Mouse (Mus musculus) cerebellum, adult 2 months (tissue): Measurements from ENCODE around the gene Prps1. TPM values are rescaled to one million over a fixed set of nuclear protein-coding genes. Genes with fewer than 3 reads are reported as not detected.
"Not testable (repeated sequence)": the region's sequence is repeated elsewhere in the genome, so short reads cannot be mapped to it uniquely, and the experiment has no call there.

Experiments
- DNase-seq, 2 experiments: peaks; one replicate each; pipeline ENCODE4 v3.0.0; 2021
- H3K27ac ChIP-seq: fragments of 200-500 bp; 2 replicates; pipeline ENCODE4 v1.5.1; 2012; ENCODE audit warnings: low read length, control low read depth, inconsistent platforms; ENCODE audit not compliant: insufficient read depth
- H3K27me3 ChIP-seq: fragments of 200-500 bp; 2 replicates; pipeline ENCODE4 v1.6.1; 2012; ENCODE audit warnings: inconsistent platforms, mild to moderate bottlenecking, low read length, moderate library complexity; ENCODE audit not compliant: control insufficient read depth, insufficient read depth
- H3K4me1 ChIP-seq: fragments of 200-500 bp; 2 replicates; pipeline ENCODE4 v1.6.1; 2011; ENCODE audit warnings: low read length; ENCODE audit not compliant: control insufficient read depth, insufficient read depth
- H3K4me3 ChIP-seq: fragments of 200-500 bp; replicated peaks from 2 replicates; pipeline ENCODE3; 2011; ENCODE audit warnings: mild to moderate bottlenecking, low read depth, low read length, control low read depth; ENCODE audit not compliant: insufficient read depth
- CTCF ChIP-seq: fragments of 200-500 bp; IDR thresholded peaks from 2 replicates; pipeline ENCODE4 v1.5.1; 2011; ENCODE audit warnings: low read depth, mild to moderate bottlenecking, control low read depth, low read length, moderate library complexity, borderline replicate concordance; ENCODE audit not compliant: insufficient read depth
- POLR2A ChIP-seq: fragments of 200-500 bp; IDR thresholded peaks from 2 replicates; pipeline ENCODE4 v1.6.1; 2011; ENCODE audit warnings: low read length, control low read depth, borderline replicate concordance; ENCODE audit not compliant: insufficient read depth
- WGBS: fragments of 180-500 bp; shearing (Covaris S2); methylation state at CpG from one replicate; pipeline ENCODE4 v1.1.7; 2018; 5-methylcytosine and 5-hydroxymethylcytosine counted together
- polyA plus RNA-seq: library from polyadenylated mRNA; depleted of rRNA; stranded (reverse); fragments of >200 nt; gene quantifications from 2 replicates; pipeline ENCODE4 v1.2.3, GENCODE M21; 2012

The Prps1 gene
- polyA plus RNA-seq, 1 experiment: 48.9 TPM

DNA sequence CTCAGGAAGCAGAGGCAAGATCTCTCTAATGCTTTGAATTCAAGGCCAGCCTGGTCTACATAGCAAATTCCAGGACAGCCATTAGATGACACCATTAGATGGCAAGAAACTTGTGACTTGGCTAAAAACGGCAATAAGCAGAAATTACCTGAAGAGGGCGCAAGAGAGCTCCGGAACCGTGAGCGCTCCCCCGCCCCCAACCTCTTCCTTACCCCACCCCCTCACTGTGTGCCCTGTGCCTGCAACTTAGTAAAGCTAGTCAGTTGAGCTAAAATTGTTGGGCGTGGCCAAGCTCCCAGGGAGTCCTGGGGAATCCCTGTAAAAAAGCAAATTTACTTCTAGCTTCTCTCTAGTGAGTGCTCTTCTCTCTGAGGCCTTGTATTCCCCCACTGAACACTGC, 47.5 kb downstream of the Prps1 start:
- peak; percentile 24; the same call in 1 of the 2 replicates for TF ChIP-seq CTCF
- no peak for TF ChIP-seq POLR2A
- H3K27me3 ChIP-seq: no peaks in the 10 kb centered on the region
- H3K27ac ChIP-seq: no peak overlapping the region
- WGBS: 11% methylated on average over 7 of the region's 7 CpGs
- peak; percentile 32 to 42 for DNase-seq
- no peaks in the 10 kb centered on the region for H3K4me1 ChIP-seq
- no peak overlapping the region for H3K4me3 ChIP-seq

DNA sequence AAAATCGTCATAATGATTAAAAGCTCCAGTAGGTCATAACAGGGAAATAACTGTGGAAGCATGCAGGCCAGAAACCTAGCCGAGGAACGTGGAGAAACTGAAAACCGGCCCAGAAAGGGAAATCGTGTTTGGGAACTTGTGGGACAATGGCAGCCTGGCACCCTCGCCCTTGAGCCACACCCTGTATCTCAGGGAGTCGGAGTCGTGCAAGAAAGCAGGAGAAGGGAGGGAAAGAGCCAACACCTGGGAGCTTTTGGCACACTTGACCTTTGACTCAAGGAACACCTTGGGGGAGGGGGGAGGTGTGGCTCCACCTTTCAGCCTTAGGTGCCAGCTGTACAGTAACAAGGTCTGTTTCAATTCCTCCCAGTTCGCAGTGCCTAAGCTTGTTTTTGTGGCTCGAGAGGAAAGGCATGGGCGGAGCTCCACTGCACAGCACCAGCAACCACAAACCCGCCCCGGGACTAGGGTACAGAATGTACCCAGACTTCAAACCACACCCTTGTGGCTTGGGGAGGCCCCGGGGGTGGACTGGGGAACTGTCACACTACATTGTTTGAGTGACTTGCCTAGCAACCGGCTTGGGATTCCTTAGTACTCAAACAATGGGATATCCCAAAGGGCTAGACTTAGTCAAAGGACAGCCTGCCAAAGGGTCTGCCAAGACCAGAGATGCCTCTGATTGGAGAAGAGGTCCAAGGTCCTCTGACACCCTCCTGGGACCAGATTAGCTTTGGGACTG, 49.3 kb downstream of the Prps1 start:
- Histone ChIP-seq H3K27ac (no peak overlapping the region; the same call in 1 of the 2 replicates), H3K4me3 (no peak overlapping the region), H3K4me1 (no peaks in the 10 kb centered on the region), H3K27me3 (no peaks in the 10 kb centered on the region)
- peak in 1 of 2 experiments; percentile 39 for DNase-seq
- 53% methylated on average over 15 of the region's 15 CpGs for whole genome bisulfite sequencing
- no peak for TF ChIP-seq CTCF
- no peak for TF ChIP-seq POLR2A

DNA sequence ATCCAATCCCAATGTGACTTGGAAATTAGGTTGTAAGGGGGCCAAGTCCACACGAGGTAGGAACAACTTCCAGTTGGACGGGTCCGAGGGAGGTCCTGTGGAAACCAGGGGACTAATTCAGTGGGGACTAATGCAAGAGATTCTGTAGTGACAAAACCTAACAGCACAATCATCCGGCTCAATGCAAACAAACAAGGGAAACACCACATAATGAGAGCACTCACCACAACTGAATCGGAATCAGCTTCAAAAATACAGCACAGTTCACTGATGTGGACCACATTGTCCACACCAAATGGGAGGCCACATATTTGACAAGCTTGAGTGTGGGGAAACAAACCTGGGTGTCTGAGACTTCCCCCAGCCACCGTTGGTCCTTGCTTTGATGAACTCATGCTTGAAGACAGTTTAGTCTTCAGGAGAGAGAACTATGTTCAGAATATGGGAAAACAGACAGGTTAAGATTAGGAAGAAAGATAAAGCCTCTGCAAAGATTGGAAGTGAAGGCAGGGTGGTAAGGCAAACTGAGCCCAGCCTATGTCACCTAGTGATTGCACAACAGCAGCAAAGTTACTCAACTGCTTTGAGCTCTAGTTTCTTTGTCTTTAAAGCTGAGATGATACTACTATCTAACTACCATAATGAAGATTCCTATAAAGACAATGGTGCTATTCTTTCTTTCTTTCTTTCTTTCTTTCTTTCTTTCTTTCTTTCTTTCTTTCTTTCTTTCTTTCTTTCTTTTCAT, 50.2 kb downstream of the Prps1 start:
- H3K27ac ChIP-seq: no peak overlapping the region

DNA sequence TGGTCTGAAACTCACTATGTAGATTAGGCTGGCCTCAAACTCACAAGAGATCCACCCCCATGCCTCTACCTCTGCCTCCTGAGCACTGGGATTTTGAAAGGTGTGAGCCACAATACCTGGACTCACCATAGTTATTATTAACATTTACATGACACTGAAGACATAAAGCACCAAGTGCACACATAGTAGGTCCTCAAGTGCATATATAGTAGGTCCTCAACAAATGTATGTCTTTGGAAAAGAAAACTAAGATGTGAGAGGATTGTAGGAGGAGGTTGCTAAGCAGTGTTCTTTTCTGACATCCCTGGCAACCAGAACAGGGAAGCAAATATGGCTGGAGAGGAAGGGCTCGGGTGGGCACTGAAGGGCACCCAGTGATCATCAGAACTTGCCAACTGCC, 51.0 kb downstream of the Prps1 start:
- TF ChIP-seq CTCF: no peak
- H3K4me3 ChIP-seq: no peak overlapping the region
- no peak for DNase-seq
- peaks cover 4% of the 10 kb centered on the region; the same call in 1 of the 2 replicates for H3K4me1 ChIP-seq
- no peaks in the 10 kb centered on the region for H3K27me3 ChIP-seq
- H3K27ac ChIP-seq: no peak overlapping the region
- 63% methylated on average over 1 of the region's 1 CpGs for WGBS

More for the DNA sequence above, 50.2 kb downstream of the Prps1 start:
- DNase-seq: no peak
- WGBS: 64% methylated on average over 6 of the region's 6 CpGs
- Histone ChIP-seq H3K4me3 (no peak overlapping the region), H3K27me3 (no peaks in the 10 kb centered on the region), H3K4me1 (peaks cover 4% of the 10 kb centered on the region; the same call in 1 of the 2 replicates)
- TF ChIP-seq POLR2A: no peak
- TF ChIP-seq CTCF: no peak

DNA sequence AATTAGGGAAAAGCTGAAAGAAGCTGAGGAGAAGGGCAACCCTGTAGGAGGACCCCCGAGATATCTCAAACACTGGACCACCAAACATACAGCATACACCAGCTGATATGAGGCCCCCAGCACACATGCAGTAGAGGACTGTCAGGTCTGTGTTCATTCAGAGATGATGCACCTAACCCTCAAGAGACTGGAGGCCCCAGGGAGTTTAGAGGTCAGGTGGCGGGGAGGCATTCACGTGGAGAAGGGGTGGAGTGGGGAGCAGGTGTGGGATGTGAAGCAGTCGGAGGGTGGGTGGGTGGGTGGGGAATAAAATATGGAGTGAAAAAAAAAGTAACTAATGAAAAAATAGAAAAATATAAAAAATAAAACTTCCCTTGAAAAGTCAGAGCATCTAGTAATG, 52.4 kb downstream of the Prps1 start:
- H3K4me3 ChIP-seq, H3K27ac ChIP-seq, H3K27me3 ChIP-seq, DNase-seq, H3K4me1 ChIP-seq: not testable (repeated sequence)
- 73% methylated on average over 4 of the region's 4 CpGs for WGBS

DNA sequence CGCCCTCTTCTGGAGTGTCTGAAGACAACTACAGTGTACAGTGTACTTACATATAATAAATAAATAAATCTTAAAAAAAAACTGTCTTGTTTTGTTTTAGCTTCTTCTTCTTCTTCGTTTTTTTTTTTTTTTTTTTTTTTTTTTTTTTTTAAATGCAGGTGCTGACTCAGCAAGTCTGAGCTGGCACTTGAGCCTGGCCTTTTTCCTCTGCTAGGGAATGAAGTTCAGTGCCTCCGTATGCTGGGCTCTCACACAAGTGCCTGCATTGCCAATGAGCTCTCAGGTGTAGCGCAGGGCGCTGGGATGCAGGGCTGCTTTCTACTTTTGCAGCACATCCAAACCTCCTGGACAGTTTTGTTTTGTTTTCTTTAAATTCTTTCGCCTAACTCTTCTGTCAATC, 53.4 kb downstream of the Prps1 start:
- no peaks in the 10 kb centered on the region for H3K27me3 ChIP-seq
- no peak overlapping the region for H3K4me3 ChIP-seq
- 71% methylated on average over 6 of the region's 6 CpGs for WGBS
- peaks cover 4% of the 10 kb centered on the region; the same call in 1 of the 2 replicates for H3K4me1 ChIP-seq
- no peak overlapping the region for H3K27ac ChIP-seq
- DNase-seq: no peak
- TF ChIP-seq CTCF (no peak), POLR2A (no peak)

DNA sequence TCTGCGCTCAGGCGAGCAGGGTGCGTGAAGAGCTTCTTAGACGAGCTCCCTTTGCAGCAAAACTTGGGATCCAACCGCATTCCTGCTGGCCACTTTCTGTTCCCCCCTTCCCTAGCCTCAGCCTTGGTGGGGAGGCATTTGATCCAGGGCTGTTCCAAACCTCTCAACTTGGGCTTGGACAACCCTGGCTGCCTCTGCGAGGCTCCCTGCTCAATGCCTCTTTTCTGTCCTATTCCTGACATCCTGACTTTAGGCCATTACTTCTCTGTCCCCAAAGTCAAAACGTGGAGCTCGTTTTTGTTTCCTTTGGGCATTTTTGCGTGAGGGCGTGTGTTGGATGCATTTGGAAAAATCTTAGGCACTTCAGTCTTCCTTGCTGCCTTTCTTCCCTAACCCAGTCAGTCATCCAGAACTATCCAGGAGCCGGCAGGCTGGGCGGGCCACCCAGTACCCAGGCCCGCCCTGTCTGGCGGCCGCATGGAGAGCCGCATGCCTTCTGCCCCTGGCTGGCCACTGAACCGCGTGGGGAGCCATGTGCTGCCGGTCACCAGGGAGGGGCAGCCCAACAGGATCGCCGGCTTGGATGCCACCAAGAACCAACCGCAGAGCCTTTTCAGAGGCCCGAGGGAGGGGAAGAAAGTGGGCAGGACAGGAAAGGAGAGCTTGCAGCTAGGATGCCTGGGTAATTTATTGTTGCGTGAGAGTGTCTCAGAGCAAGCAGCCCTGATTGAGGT, 54.5 kb downstream of the Prps1 start:
- no peak overlapping the region for H3K27ac ChIP-seq
- H3K4me1 ChIP-seq: peaks cover 4% of the 10 kb centered on the region; the same call in 1 of the 2 replicates
- TF ChIP-seq POLR2A: no peak
- TF ChIP-seq CTCF: no peak
- no peak overlapping the region for H3K4me3 ChIP-seq
- DNase-seq: peak; percentile 40 to 57
- no peaks in the 10 kb centered on the region for H3K27me3 ChIP-seq
- WGBS: 32% methylated on average over 24 of the region's 24 CpGs
